Mouse (Mus musculus): ENCODE measurements around the gene Schip1. TPM values are rescaled to one million over a fixed set of nuclear protein-coding genes. Genes with fewer than 3 reads are reported as not detected.

The Schip1 gene
- total and polyA plus RNA-seq, 2 experiments from 2014 or later, result 108 to 157 TPM

DNA sequence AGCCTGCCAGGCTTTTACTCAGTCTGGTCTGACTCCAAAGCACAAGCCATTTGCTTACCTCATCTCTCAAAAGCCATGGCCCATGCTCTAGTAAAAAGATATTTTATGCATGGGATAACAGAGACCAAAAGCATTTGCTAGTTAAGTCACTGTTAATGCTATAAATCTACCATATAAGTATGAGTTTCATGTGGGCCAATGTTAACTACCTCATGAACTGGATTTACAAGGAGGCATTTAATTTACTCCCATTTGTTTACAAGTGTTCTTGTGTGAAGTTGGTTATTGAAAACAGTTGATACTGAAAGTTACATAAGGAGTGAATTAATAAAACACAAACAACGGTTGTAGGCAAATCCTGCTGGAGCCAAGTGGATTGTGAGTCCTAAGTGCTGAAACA lies 95.6 kb downstream of the Schip1 start:
- H3K9ac ChIP-seq (replicated peaks; ENCODE audit: low read length, poor library complexity, severe bottlenecking), result no peak overlapping the region
- no peak overlapping the region for H3K27ac ChIP-seq (ENCODE audit: low read depth, low read length)
- TF ChIP-seq CTCF (IDR thresholded peaks at IDR 0.05), result no peak
- H3K27me3 ChIP-seq (ENCODE audit: insufficient read depth, low read length), result no peaks in the 10 kb centered on the region
- no peaks in the 10 kb centered on the region for H3K36me3 ChIP-seq (ENCODE audit: insufficient read depth, low read length)
- no peaks in the 10 kb centered on the region for H3K9me3 ChIP-seq (ENCODE audit: low read length)
- no peak overlapping the region for H3K4me3 ChIP-seq (ENCODE audit: low read depth, low read length)
- H3K4me1 ChIP-seq (ENCODE audit: insufficient read depth, low read length), result no peaks in the 10 kb centered on the region
- ATAC-seq (ENCODE audit: low FRiP score), result no peak
- 77% methylated on average over 1 of the region's 1 CpGs for WGBS
- H3K4me2 ChIP-seq (ENCODE audit: low read depth, low read length, poor library complexity, severe bottlenecking), result no peak overlapping the region
- DNase-seq (ENCODE audit: low spot score), result no peak

DNA sequence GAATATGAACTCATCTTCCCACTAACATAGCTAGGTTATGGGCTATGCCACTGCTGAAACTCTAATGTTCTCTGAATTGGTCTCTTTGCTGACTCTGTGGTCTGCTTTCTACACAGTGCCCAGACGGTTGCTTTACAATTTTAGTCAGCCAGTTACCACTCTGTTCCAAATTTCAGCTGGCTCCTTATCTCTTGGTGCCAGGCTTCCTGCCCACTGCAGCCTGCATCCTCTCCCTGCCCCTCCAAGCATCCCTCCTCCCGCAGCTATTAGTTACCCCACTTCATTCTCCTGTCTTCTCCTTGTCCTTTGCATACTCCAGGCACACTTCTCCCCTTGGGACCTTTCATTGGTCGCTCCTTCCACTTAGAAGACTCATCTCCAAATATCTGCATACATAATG lies 96.2 kb downstream of the Schip1 start:
- Histone ChIP-seq H3K36me3 (ENCODE audit: insufficient read depth, low read length) (no peaks in the 10 kb centered on the region), H3K4me2 (ENCODE audit: low read depth, low read length, poor library complexity, severe bottlenecking) (no peak overlapping the region), H3K9ac (replicated peaks; ENCODE audit: low read length, poor library complexity, severe bottlenecking) (no peak overlapping the region), H3K9me3 (ENCODE audit: low read length) (no peaks in the 10 kb centered on the region), H3K27ac (ENCODE audit: low read depth, low read length) (no peak overlapping the region), H3K4me1 (ENCODE audit: insufficient read depth, low read length) (no peaks in the 10 kb centered on the region), H3K27me3 (ENCODE audit: insufficient read depth, low read length) (no peaks in the 10 kb centered on the region), H3K4me3 (ENCODE audit: low read depth, low read length) (no peak overlapping the region)
- DNase-seq (ENCODE audit: low spot score) (no peak), ATAC-seq (ENCODE audit: low FRiP score) (no peak)
- WGBS, result 71% methylated on average over 3 of the region's 3 CpGs
- TF ChIP-seq CTCF (IDR thresholded peaks at IDR 0.05), result no peak

DNA sequence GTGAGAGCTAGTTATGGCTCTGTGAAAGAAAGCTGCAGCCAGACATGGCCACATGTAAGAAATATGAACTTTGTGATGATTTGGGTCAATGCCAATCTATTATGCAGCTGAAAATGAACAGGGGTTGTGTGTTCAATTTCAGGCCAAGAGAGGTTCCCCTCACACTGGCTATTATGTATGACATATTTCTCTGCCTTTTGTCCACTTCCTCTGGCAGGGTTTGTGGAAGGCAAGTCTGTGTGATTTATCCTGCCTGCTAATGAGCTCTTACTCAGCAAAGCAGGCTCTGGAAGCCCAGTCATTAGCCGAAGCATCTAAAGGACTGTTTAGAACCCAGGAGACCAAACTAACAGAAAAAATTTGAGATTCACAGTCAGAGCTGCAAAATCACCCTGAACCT lies 113.6 kb downstream of the Schip1 start:
- Histone ChIP-seq H3K27me3 (ENCODE audit: insufficient read depth, low read length) (no peaks in the 10 kb centered on the region), H3K27ac (ENCODE audit: low read depth, low read length) (no peak overlapping the region), H3K4me1 (ENCODE audit: insufficient read depth, low read length) (no peaks in the 10 kb centered on the region), H3K4me2 (ENCODE audit: low read depth, low read length, poor library complexity, severe bottlenecking) (no peak overlapping the region), H3K36me3 (ENCODE audit: insufficient read depth, low read length) (no peaks in the 10 kb centered on the region), H3K9ac (replicated peaks; ENCODE audit: low read length, poor library complexity, severe bottlenecking) (no peak overlapping the region), H3K4me3 (ENCODE audit: low read depth, low read length) (no peak overlapping the region), H3K9me3 (ENCODE audit: low read length) (no peaks in the 10 kb centered on the region)
- no peak for TF ChIP-seq CTCF (IDR thresholded peaks at IDR 0.05)
- DNase-seq (ENCODE audit: low spot score) (peak; percentile 15), ATAC-seq (ENCODE audit: low FRiP score) (no peak)
- WGBS, result 60% methylated on average over 1 of the region's 1 CpGs

DNA sequence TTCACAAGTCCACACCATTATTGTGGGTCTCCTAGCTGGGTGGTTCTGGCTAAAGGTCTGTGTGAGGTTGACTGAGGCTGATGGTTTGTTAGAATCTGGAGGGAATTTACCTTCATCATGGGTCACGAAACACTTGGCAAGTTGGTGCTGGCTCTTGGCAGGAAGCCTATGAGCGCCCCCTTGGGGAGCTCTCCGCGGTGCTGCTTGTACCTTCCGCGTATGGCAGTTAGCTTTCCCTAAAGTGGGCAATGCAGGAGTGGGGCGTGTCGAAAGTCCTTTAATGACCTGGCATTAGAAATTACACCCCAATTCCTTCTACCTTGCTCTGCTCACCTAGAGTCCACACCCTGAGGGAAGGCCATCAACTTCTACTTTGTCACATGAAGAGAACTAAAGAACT lies 122.9 kb downstream of the Schip1 start:
- ATAC-seq (ENCODE audit: low FRiP score), result no peak
- H3K4me1 ChIP-seq (ENCODE audit: insufficient read depth, low read length), result no peaks in the 10 kb centered on the region
- no peak overlapping the region for H3K4me2 ChIP-seq (ENCODE audit: low read depth, low read length, poor library complexity, severe bottlenecking)
- H3K9me3 ChIP-seq (ENCODE audit: low read length), result no peaks in the 10 kb centered on the region
- H3K4me3 ChIP-seq (ENCODE audit: low read depth, low read length), result no peak overlapping the region
- no peaks in the 10 kb centered on the region for H3K36me3 ChIP-seq (ENCODE audit: insufficient read depth, low read length)
- TF ChIP-seq CTCF (IDR thresholded peaks at IDR 0.05), result no peak
- WGBS, result 68% methylated on average over 8 of the region's 8 CpGs
- no peak overlapping the region for H3K9ac ChIP-seq (replicated peaks; ENCODE audit: low read length, poor library complexity, severe bottlenecking)
- no peak overlapping the region for H3K27ac ChIP-seq (ENCODE audit: low read depth, low read length)
- no peak for DNase-seq (ENCODE audit: low spot score)
- H3K27me3 ChIP-seq (ENCODE audit: insufficient read depth, low read length), result no peaks in the 10 kb centered on the region

DNA sequence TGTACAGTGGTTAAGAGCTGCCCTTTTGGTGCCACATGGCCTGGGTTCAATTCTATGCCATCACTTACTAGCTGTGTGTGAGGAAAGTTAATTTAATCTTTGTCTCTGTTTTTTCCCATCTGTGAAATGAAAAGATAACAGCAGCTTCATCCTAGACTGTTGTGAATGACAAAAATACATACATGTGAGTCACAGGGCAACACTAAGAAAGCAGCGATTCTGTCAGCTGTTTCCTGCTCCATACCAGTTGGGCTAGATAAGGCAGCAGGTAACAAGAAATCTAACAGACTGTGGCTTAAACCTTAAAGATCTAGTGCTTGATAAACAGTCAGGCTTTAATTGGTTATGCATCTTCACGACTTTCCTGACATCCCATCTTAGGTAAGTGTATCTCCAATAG lies 124.5 kb downstream of the Schip1 start:
- no peak for ATAC-seq (ENCODE audit: low FRiP score)
- TF ChIP-seq CTCF (IDR thresholded peaks at IDR 0.05), result no peak
- Histone ChIP-seq H3K4me2 (ENCODE audit: low read depth, low read length, poor library complexity, severe bottlenecking) (no peak overlapping the region), H3K9ac (replicated peaks; ENCODE audit: low read length, poor library complexity, severe bottlenecking) (no peak overlapping the region), H3K4me1 (ENCODE audit: insufficient read depth, low read length) (no peaks in the 10 kb centered on the region), H3K27ac (ENCODE audit: low read depth, low read length) (no peak overlapping the region), H3K9me3 (ENCODE audit: low read length) (no peaks in the 10 kb centered on the region), H3K27me3 (ENCODE audit: insufficient read depth, low read length) (no peaks in the 10 kb centered on the region), H3K4me3 (ENCODE audit: low read depth, low read length) (no peak overlapping the region), H3K36me3 (ENCODE audit: insufficient read depth, low read length) (no peaks in the 10 kb centered on the region)
- 87% methylated on average over 2 of the region's 2 CpGs for WGBS
- DNase-seq (ENCODE audit: low spot score), result no peak

DNA sequence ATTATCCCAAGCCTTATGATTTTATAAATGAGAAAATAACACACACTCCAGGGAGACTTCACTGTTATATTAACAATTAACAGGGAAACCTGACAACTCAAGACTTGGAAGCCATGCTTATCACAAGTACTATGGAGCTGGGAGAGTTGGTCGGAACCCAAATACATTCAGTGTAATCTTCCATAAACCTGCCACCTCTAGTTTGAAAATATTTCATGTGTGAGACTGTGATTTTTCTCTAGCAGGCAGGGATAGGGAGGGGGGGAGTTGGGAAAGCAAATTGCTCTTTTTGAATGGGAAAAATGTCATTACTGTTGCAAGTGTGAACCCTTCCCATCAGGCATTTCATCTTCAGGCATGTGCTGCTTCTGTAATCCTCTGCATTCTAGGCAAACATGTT lies 132.3 kb downstream of the Schip1 start:
- Histone ChIP-seq H3K4me3 (ENCODE audit: low read depth, low read length) (no peak overlapping the region), H3K27me3 (ENCODE audit: insufficient read depth, low read length) (no peaks in the 10 kb centered on the region), H3K4me1 (ENCODE audit: insufficient read depth, low read length) (no peaks in the 10 kb centered on the region), H3K36me3 (ENCODE audit: insufficient read depth, low read length) (no peaks in the 10 kb centered on the region), H3K9ac (replicated peaks; ENCODE audit: low read length, poor library complexity, severe bottlenecking) (no peak overlapping the region), H3K9me3 (ENCODE audit: low read length) (no peaks in the 10 kb centered on the region), H3K4me2 (ENCODE audit: low read depth, low read length, poor library complexity, severe bottlenecking) (no peak overlapping the region), H3K27ac (ENCODE audit: low read depth, low read length) (no peak overlapping the region)
- DNase-seq (ENCODE audit: low spot score), result no peak
- 90% methylated on average over 1 of the region's 1 CpGs for WGBS
- ATAC-seq (ENCODE audit: low FRiP score), result no peak
- TF ChIP-seq CTCF (IDR thresholded peaks at IDR 0.05), result no peak
